Mouse (Mus musculus) brain, embryonic 14.5 days (tissue): ENCODE measurements around the gene Rfc5.

Experiments used
- CTCF ChIP-seq: fragments of 200-500 bp; IDR thresholded peaks from 2 replicates; pipeline ENCODE4 v1.5.1; 2012; ENCODE audit warnings: inconsistent platforms, mild to moderate bottlenecking, moderate library complexity, borderline replicate concordance; ENCODE audit not compliant: insufficient read depth, insufficient read length; ENCODE audit errors: extremely low read depth
- POLR2A ChIP-seq: fragments of 200-500 bp; IDR thresholded peaks from 2 replicates; pipeline ENCODE4 v1.6.1; 2012; ENCODE audit warnings: mild to moderate bottlenecking, inconsistent platforms, borderline replicate concordance; ENCODE audit not compliant: poor library complexity, insufficient read depth, insufficient read length, severe bottlenecking; ENCODE audit errors: extremely low read depth

- TF ChIP-seq CTCF (no peak), POLR2A (no peak)
Measured at GRCm38 (mm10) chr5:117397371-117397770, 8.5 kb upstream of the Rfc5 start.
